Mouse (Mus musculus) midbrain, postnatal 0 days (tissue): ENCODE results near the gene Fcgr1. TPM values are rescaled to one million over a fixed set of nuclear protein-coding genes. Genes with fewer than 3 reads are reported as not detected.
"Not testable (repeated sequence)": the region's sequence is repeated elsewhere in the genome, so short reads cannot be mapped to it uniquely, and the experiment has no call there.

Source experiments
- ATAC-seq: fragments of 200-750 bp; cut with Nextera tagmentation; 2 replicates; pipeline ENCODE4 v1.8.0; 2017; ENCODE audit warnings: moderate number of reproducible peaks, mild to moderate bottlenecking, moderate TSS enrichment, moderate library complexity; ENCODE audit not compliant: low FRiP score
- DNase-seq: peaks from one replicate; pipeline ENCODE4 v3.0.0-alpha.2; 2015; ENCODE audit warnings: low spot score
- H3K27ac ChIP-seq: fragments of 300-500 bp; sonication (generic); 2 replicates; pipeline ENCODE4 v1.5.1; 2014; ENCODE audit warnings: low read depth, mild to moderate bottlenecking, low read length, mixed read lengths
- H3K27me3 ChIP-seq: fragments of 300-500 bp; sonication (generic); 2 replicates; pipeline ENCODE4 v1.6.1; 2014; ENCODE audit warnings: low read length, control low read depth, mixed read lengths; ENCODE audit not compliant: insufficient read depth
- H3K36me3 ChIP-seq: fragments of 300-500 bp; sonication (generic); 2 replicates; pipeline ENCODE4 v1.6.1; 2014; ENCODE audit warnings: low read length, control low read depth, mixed read lengths; ENCODE audit not compliant: insufficient read depth
- H3K4me1 ChIP-seq: fragments of 300-500 bp; sonication (generic); 2 replicates; pipeline ENCODE4 v1.6.1; 2014; ENCODE audit warnings: mild to moderate bottlenecking, control low read depth, antibody characterized with exemption, low read length, mixed read lengths; ENCODE audit not compliant: insufficient read depth
- H3K4me2 ChIP-seq: fragments of 300-500 bp; sonication (generic); 2 replicates; pipeline ENCODE4 v1.6.1; 2014; ENCODE audit warnings: low read depth, mild to moderate bottlenecking, low read length, mixed read lengths; ENCODE audit not compliant: poor library complexity, severe bottlenecking
- H3K4me3 ChIP-seq: fragments of 300-500 bp; sonication (generic); 2 replicates; pipeline ENCODE4 v1.5.1; 2014; ENCODE audit warnings: low read depth, mild to moderate bottlenecking, low read length, moderate library complexity
- H3K9ac ChIP-seq: fragments of 300-500 bp; sonication (generic); replicated peaks from 2 replicates; pipeline ENCODE4 v1.6.1; 2014; ENCODE audit warnings: mild to moderate bottlenecking, low read length, moderate library complexity, mixed read lengths; ENCODE audit not compliant: poor library complexity, severe bottlenecking
- H3K9me3 ChIP-seq: fragments of 300-500 bp; sonication (generic); 2 replicates; pipeline ENCODE4 v1.6.1; 2016; ENCODE audit warnings: low read length, control low read depth
- CTCF ChIP-seq: IDR thresholded peaks from 2 replicates; pipeline ENCODE4 v1.5.1; 2016; ENCODE audit warnings: antibody characterized with exemption, mild to moderate bottlenecking
- WGBS: fragments of 180-500 bp; shearing (Covaris S2); extraction: QIAGEN DNeasy Blood & Tissue Kit; methylation state at CpG from one replicate; pipeline ENCODE4 v1.1.7; 2014; 5-methylcytosine and 5-hydroxymethylcytosine counted together
- polyA plus RNA-seq: library from polyadenylated mRNA; unstranded; fragments of >200 nt; fragmentation: Nextera tagmentation; extraction: Ambion mirVana; gene quantifications from 2 replicates; pipeline ENCODE4 v1.2.1, GENCODE M21; 2015
- total RNA-seq: library from RNA; depleted of rRNA; stranded (reverse); fragments of >200 nt; gene quantifications from 2 replicates; pipeline ENCODE4 v1.2.3, GENCODE M21; 2014; rRNA removed

Gene Fcgr1
- total RNA-seq (0.60 and 1.3 TPM in 2 replicates), polyA plus RNA-seq (1.5 TPM in 2 replicates)

GRCm38 (mm10) chr3:96293787-96294186, at the start of gene Fcgr1:
Fcgr1 (minus strand) TSS chr3:96293969.
- Histone ChIP-seq H3K27me3 (no peaks in the 10 kb centered on the region), H3K27ac (no peak within 1 kb of the TSS), H3K9ac (no peak within 1 kb of the TSS), H3K36me3 (no peaks in the 10 kb centered on the region), H3K4me2 (no peak within 1 kb of the TSS), H3K4me3 (no peak within 1 kb of the TSS), H3K4me1 (no peaks in the 10 kb centered on the region), H3K9me3 (no peaks in the 10 kb centered on the region)
- DNase-seq: no peak
- no peak for ATAC-seq
- no peak for TF ChIP-seq CTCF
- WGBS: 87% methylated on average over 4 of the region's 4 CpGs

- H3K4me3 ChIP-seq, H3K9ac ChIP-seq, H3K4me1 ChIP-seq, ATAC-seq, DNase-seq, H3K36me3 ChIP-seq, H3K27ac ChIP-seq, H3K4me2 ChIP-seq, H3K9me3 ChIP-seq: not testable (repeated sequence)
- peaks cover 35% of the 10 kb centered on the region for H3K27me3 ChIP-seq
- 56% methylated on average over 13 of the region's 13 CpGs for WGBS
Observed at GRCm38 (mm10) chr3:96342652-96343051, 48.9 kb upstream of the Fcgr1 start.

GRCm38 (mm10) chr3:96342100-96342499, 48.3 kb upstream of the Fcgr1 start:
- WGBS: 51% methylated on average over 3 of the region's 3 CpGs
- DNase-seq, H3K27ac ChIP-seq, ATAC-seq, H3K4me1 ChIP-seq, H3K9me3 ChIP-seq, H3K9ac ChIP-seq, H3K36me3 ChIP-seq, H3K4me2 ChIP-seq, H3K4me3 ChIP-seq: not testable (repeated sequence)
- H3K27me3 ChIP-seq: peaks cover 40% of the 10 kb centered on the region

- no peak for DNase-seq
- H3K27ac ChIP-seq: no peak overlapping the region
- no peaks in the 10 kb centered on the region for H3K36me3 ChIP-seq
- H3K4me2 ChIP-seq: no peak overlapping the region
- H3K4me3 ChIP-seq: no peak overlapping the region
- TF ChIP-seq CTCF: no peak
- WGBS: 4% methylated on average over 24 of the region's 24 CpGs
- H3K4me1 ChIP-seq: no peaks in the 10 kb centered on the region
- no peak for ATAC-seq
- H3K27me3 ChIP-seq: peaks cover 52% of the 10 kb centered on the region
- no peaks in the 10 kb centered on the region for H3K9me3 ChIP-seq
- no peak overlapping the region for H3K9ac ChIP-seq
Observed at GRCm38 (mm10) chr3:96340611-96341312, 47.0 kb upstream of the Fcgr1 start.

- H3K4me3 ChIP-seq: no peak overlapping the region
- H3K27ac ChIP-seq: no peak overlapping the region
- peaks cover 54% of the 10 kb centered on the region for H3K27me3 ChIP-seq
- H3K9me3 ChIP-seq: no peaks in the 10 kb centered on the region
- DNase-seq: no peak
- no peaks in the 10 kb centered on the region for H3K36me3 ChIP-seq
- no peak for TF ChIP-seq CTCF
- no peak for ATAC-seq
- no peak overlapping the region for H3K4me2 ChIP-seq
- 44% methylated on average over 16 of the region's 16 CpGs for WGBS
- H3K9ac ChIP-seq: no peak overlapping the region
- no peaks in the 10 kb centered on the region for H3K4me1 ChIP-seq
Observed at GRCm38 (mm10) chr3:96338849-96339480, 45.2 kb upstream of the Fcgr1 start.

- TF ChIP-seq CTCF: no peak
Observed at GRCm38 (mm10) chr3:96338043-96338442, 44.3 kb upstream of the Fcgr1 start.

More at GRCm38 (mm10) chr3:96338043-96338442, 44.3 kb upstream of the Fcgr1 start:
- WGBS: 93% methylated on average over 8 of the region's 8 CpGs
- DNase-seq (no peak), ATAC-seq (no peak)
- H3K27ac ChIP-seq: no peak overlapping the region
- no peaks in the 10 kb centered on the region for H3K9me3 ChIP-seq
- H3K4me2 ChIP-seq: no peak overlapping the region
- H3K36me3 ChIP-seq: no peaks in the 10 kb centered on the region
- no peak overlapping the region for H3K4me3 ChIP-seq
- H3K27me3 ChIP-seq: peaks cover 61% of the 10 kb centered on the region
- no peak overlapping the region for H3K9ac ChIP-seq
- H3K4me1 ChIP-seq: no peaks in the 10 kb centered on the region
